Mouse (Mus musculus): ENCODE data around the gene Vrk3. TPM values are rescaled to one million over a fixed set of nuclear protein-coding genes. Genes with fewer than 3 reads are reported as not detected.
"Not testable (repeated sequence)": the region's sequence is repeated elsewhere in the genome, so short reads cannot be mapped to it uniquely, and the experiment has no call there.

Vrk3 gene
- 10 to 100 TPM; 16.1 to 18.6 TPM for total RNA-seq (2021)
- long read RNA-seq, experiment 1, transcript Vrk3-201 (15 exons, 1,969 nt) = major isoform, 13 of 18 reads
- long read RNA-seq, experiment 1, partial matches to known transcripts = 3 of 18 reads
- long read RNA-seq, experiment 1, other reads (novel, unspliced or antisense) = 2 of 18 reads
- long read RNA-seq, experiment 2, transcript Vrk3-201 (15 exons, 1,969 nt) = major isoform, 13 of 16 reads
- long read RNA-seq, experiment 2, partial matches to known transcripts = 1 of 16 reads
- long read RNA-seq, experiment 2, other reads (novel, unspliced or antisense) = 2 of 16 reads

- intact Hi-C loops (cut with DNase I) = no loop called here
- peak; percentile 88 for DNase-seq
These were observed at the start of gene Vrk3 for GRCm38 (mm10) chr7:44748101-44749044. Gene Vrk3, plus strand, starts transcription at chr7:44748413.

DNA sequence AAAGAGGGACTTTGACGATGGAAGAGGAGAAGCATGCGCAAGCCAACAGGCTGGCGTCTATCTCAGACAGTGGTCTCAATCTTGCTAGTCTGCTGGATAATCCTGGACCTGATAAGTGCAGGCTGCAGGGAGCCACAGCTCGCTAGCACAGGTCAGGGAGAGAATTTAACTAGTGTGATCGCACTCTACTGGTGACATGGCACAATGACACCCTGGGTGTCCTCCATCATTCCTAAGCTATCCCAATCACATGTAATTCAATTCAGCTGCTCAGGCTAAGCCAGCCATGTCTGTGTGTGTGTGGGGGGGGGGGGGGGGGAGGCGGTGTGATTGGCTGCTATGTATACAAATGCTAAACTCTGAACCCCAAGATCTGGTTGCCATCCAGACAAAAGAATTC is 46.3 kb upstream of the Vrk3 start:
- no peak for DNase-seq
- intact Hi-C loops (cut with DNase I) = loop anchor here (5.0 kb wide), 1 partner anchor 50 kb away; no protein-coding TSS in a partner anchor

DNA sequence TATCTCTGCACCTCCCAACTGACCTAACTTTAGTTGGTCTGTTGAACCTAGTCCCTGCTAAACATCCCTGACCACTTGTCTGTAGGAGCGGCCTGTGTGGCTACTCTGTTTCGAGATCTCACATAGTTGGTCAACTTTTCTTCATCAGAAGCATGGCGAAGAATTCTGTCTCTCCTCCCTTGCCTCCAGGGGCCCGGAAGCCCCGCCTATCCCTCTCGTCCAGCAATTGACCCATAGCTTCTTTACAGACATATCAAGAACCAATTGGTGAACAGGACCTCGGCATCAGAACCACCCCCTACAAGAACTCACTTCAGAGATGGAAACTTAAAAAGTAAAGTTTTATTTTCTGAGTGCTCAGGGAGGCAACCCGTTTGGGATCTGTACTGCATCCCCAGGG is 45.2 kb upstream of the Vrk3 start:
- no peak for DNase-seq
- intact Hi-C loops (cut with DNase I) = loop anchor here (5.0 kb wide), 1 partner anchor 51 kb away; no protein-coding TSS in a partner anchor

DNA sequence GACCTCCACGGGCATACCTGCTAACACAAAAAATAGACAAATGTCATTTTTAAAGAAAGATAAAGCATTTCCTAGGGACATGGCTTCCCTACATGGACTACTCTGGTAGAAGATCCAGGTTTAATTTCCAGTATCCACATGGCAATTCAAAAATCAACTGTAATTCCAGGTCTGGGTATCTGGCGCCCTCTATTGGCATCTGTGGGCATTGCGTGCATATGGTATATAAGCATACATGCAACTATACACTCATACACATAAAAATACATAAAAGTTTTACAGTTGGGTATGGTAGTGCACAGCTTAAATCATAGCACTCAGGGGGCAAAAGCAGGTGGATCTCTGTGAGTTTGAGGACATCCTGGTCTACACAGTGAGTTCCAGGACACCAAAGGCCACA is 43.9 kb upstream of the Vrk3 start:
- intact Hi-C loops (cut with DNase I) = loop anchor here (5.0 kb wide), 1 partner anchor 52 kb away; no protein-coding TSS in a partner anchor
- DNase-seq = no peak

- no peak for DNase-seq
- intact Hi-C loops (cut with DNase I) = no loop called here
These were observed 43.1 kb upstream of the Vrk3 start for GRCm38 (mm10) chr7:44705086-44705485.

- intact Hi-C loops (cut with DNase I) = no loop called here
- no peak for DNase-seq
These were observed 41.9 kb upstream of the Vrk3 start for GRCm38 (mm10) chr7:44706322-44706721.

DNA sequence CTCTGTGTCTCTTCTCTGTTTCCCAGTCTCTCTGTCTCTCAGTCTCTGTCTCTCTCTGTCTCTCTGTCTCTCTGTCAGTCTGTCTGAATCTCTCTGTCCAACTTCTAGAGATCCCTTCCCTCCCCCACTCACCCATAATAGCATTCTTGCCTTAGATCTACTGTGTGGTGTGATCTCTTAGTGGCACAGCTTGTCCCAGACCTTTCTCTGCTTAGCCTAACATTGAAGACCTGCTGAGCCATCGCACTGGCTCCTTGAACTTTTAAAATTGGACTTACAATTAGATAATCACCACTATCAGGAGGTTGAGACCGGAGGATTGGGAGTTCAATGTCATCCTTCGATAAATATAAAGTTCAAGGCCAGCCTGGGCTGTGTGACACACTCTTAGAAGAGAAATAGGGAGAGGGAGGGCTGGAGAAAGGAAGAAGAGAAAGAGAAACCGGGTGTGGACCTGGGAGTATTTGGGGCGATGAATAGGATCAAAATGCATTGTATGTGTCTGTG is 41.0 kb upstream of the Vrk3 start:
- DNase-seq = no peak
- intact Hi-C loops (cut with DNase I) = no loop called here

GRCm38 (mm10) chr7:44708093-44708492 is 40.1 kb upstream of the Vrk3 start:
- intact Hi-C loops (cut with DNase I); DNase-seq: not testable (repeated sequence)

DNA sequence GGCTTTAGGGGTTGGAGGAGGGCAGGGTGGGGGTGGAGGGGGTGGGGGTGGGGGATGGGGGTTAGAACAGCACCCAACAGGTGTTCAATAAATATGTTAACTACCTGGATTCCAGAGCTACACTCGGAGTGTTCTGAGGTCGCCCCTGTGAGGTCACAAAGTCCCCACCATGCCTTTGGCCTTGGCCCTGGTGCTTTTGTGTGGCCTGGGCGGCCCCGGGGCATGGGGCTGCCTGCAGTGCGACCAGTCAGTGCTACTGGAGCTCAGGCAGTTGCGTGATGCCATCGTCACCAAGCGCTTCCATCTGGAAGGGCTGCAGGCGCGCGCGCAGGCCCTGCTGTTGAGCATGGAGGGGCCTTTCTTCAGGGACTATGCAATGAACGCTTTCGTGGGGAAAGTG is 39.6 kb upstream of the Vrk3 start, which contains the start of gene Izumo2:
Gene Izumo2, plus strand, starts transcription at position 169 of the 400 bp plus-strand sequence.
- intact Hi-C loops (cut with DNase I) = no loop called here
- no peak for DNase-seq

DNA sequence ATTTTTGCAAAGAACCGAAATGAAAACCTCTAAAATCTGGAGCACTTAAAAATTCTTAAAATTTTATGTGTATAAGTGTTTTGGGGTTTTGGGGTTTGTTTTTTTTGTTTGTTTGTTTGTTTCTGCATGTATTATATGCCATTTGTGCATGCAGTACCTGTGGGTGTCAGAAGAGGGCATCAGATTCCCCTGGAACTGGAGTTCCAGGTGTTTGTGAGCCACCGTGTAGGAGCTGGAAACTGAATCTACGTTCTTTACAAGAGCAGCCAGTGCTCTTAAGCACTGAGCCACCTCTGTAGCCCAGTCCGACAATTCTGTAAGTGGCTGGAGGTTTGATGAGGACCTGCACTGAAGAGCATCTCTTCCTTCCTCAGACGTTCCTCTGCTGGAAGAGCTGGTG is 38.3 kb upstream of the Vrk3 start:
- DNase-seq = no peak
- intact Hi-C loops (cut with DNase I) = no loop called here

GRCm38 (mm10) chr7:44722058-44722457 is 26.2 kb upstream of the Vrk3 start:
- DNase-seq = no peak
- intact Hi-C loops (cut with DNase I) = loop anchor here (10.0 kb wide), 1 partner anchor 233 kb away; no protein-coding TSS in a partner anchor

- intact Hi-C loops (cut with DNase I) = loop anchor here (2.0 to 10.0 kb wide), 2 partner anchors 100 to 230 kb away; no protein-coding TSS in a partner anchor
- no peak for DNase-seq
These were observed 23.9 kb upstream of the Vrk3 start for GRCm38 (mm10) chr7:44724316-44724715.

DNA sequence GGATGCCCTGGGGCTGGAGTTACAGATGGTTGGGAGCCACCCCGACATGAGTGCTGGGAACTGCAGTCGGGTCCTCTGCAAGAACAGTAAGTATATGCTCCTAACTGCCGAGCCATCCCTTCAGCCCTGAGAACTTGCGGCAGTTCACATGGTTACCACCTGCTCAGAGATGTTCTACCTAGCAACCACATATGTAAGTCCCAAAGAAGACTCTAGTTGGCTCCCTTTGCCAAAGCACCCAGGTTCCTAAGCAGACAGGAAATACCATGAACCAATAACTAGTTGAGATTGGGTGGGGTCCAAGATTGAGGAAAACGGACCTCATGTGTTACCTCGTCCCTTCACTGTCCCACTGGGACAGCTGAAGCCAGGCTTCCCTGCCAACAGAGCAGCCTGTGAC is 21.9 kb upstream of the Vrk3 start:
- no peak for DNase-seq
- intact Hi-C loops (cut with DNase I) = loop anchor here (10.0 kb wide), 1 partner anchor 228 kb away; no protein-coding TSS in a partner anchor

- DNase-seq = no peak
- intact Hi-C loops (cut with DNase I) = loop anchor here (10.0 kb wide), 1 partner anchor 228 kb away; no protein-coding TSS in a partner anchor
These were observed 21.1 kb upstream of the Vrk3 start for GRCm38 (mm10) chr7:44727151-44727550.

DNA sequence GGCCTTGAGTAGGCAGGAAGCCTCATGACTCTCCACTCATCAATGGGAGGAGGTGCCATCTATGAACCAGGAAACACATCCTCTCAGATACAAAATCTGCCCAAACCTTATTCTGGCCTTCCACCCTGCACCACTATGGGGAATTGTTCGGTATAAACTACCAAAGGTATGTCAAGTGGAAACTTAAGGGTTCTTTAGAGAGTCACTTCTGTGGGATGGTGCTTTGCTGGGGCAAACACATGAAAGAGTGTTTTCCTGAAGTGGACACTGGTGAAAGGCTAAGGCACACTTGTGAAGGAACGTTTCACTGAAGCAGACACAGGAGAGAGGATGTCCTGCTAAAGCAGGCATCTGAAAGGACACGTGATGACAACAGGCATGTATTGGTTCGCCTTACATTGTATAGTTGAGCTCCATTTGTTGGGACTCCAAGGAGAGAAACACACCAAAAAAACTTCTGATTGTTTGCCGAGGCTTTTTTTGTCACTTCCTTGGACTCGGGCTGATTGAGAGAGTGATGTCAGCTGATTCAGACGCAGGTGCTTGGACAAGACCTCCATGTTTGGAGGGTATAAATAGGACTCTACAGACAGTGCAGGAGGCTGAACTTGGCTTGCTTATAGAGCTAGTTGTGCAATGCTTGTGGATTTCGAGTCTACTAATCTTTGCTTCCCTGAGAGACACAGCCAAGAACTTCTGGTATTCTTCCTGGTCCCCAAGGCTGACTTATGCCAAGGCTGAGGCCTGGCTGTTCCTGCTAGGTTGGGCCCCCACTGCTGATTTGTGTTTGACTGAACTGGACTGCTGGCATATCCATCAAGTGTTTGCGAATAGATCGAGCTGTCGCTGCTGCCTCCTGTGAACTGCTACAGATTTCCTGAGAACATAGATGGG is 19.9 kb upstream of the Vrk3 start:
- intact Hi-C loops (cut with DNase I) = loop anchor here (10.0 kb wide), 1 partner anchor 226 kb away; no protein-coding TSS in a partner anchor
- DNase-seq = no peak

DNA sequence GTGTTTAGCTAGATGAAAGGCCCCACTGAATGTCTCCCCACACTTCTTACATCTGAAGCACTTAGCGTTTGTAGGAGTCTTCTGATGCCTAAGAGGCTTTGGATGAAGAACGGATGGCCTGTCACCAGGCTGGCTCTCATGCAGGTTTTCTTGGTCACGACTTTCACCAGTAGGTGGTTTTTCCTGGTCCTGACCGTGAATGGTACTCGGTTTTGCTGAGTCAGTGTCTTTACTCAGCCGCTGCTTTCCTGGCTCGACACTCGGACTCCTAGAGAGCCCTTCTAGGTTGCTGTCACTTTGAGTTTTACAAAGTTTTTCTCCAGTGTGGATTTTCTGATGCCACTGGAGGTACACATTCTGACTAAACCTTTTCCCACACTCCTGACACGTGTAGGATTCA is 14.5 kb upstream of the Vrk3 start:
- intact Hi-C loops (cut with DNase I) = no loop called here
- no peak for DNase-seq

- intact Hi-C loops (cut with DNase I) = no loop called here
- DNase-seq = no peak
These were observed 6.9 kb upstream of the Vrk3 start for GRCm38 (mm10) chr7:44741361-44741760.

DNA sequence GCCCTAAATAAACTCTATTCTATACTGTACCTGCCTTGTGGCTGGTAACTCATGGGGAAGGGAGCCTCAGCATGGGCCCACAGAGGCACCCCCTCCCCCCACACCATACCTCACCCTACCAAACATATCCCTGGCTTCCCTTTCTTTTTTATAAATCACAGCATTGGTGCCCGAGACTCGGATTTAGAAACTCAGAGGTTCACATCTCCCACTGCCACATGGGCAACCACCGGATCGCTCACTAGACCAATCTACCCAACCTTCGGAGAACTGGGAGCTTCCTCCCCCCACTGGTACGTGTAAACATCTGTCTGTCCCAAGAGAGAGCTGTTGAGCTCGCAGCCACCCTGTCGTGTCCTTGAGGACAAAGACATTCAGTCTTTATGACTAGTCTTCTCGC is 3.9 kb upstream of the Vrk3 start:
- intact Hi-C loops (cut with DNase I) = no loop called here
- DNase-seq = no peak

- intact Hi-C loops (cut with DNase I) = no loop called here
- peak; percentile 36 to 70 for DNase-seq
These were observed 3.1 kb upstream of the Vrk3 start for GRCm38 (mm10) chr7:44745076-44745475.

DNA sequence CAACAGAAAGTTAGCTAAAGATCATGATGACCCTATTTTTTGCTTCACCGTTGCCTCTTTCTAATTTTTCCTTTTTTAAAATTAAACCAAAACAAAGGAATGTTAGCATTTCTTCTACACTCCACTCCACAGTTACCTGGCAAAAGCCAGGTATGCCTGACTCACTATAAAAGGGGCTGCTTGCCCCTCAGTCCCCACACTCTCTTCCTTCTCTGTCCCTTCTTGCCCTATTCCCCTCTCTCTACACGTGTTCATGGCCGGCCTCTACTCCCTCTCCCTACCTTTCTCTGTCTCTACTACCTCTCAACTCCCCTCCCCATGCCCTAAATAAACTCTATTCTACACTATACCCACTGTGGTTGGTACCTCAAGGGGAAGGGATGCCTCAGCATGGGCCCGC is 1.1 kb upstream of the Vrk3 start:
- intact Hi-C loops (cut with DNase I) = no loop called here

More for the DNA sequence above, 1.1 kb upstream of the Vrk3 start:
- no peak for DNase-seq
